Mouse (Mus musculus) heart, embryonic 11.5 days (tissue): Measurements from ENCODE around the gene Ttll5. TPM values are rescaled to one million over a fixed set of nuclear protein-coding genes. Genes with fewer than 3 reads are reported as not detected.
A peak's percentile ranks its signal among the peaks of the same experiment; 100 is the strongest.

Experiments
- ATAC-seq: fragments of 200-750 bp; cut with Nextera tagmentation; replicated peaks from 2 replicates; pipeline ENCODE4 v1.8.0; 2017; ENCODE audit warnings: moderate library complexity; ENCODE audit not compliant: insufficient number of reproducible peaks, low FRiP score, low TSS enrichment
- H3K27ac ChIP-seq: fragments of 300-500 bp; sonication (generic); 2 replicates; pipeline ENCODE4 v1.5.1; 2014; ENCODE audit warnings: mild to moderate bottlenecking, low read depth, low read length
- H3K27me3 ChIP-seq: fragments of 300-500 bp; sonication (generic); 2 replicates; pipeline ENCODE4 v1.6.1; 2014; ENCODE audit warnings: mild to moderate bottlenecking, low read length, mixed read lengths; ENCODE audit not compliant: control insufficient read depth, insufficient read depth
- H3K36me3 ChIP-seq: fragments of 300-500 bp; sonication (generic); 2 replicates; pipeline ENCODE4 v1.6.1; 2014; ENCODE audit warnings: mild to moderate bottlenecking, low read length, moderate library complexity, mixed read lengths; ENCODE audit not compliant: control insufficient read depth, insufficient read depth
- H3K4me1 ChIP-seq: fragments of 300-500 bp; sonication (generic); 2 replicates; pipeline ENCODE4 v1.6.1; 2014; ENCODE audit warnings: low read length; ENCODE audit not compliant: control insufficient read depth, insufficient read depth
- H3K4me2 ChIP-seq: fragments of 300-500 bp; sonication (generic); 2 replicates; pipeline ENCODE4 v1.6.1; 2014; ENCODE audit warnings: mild to moderate bottlenecking, moderate library complexity
- H3K4me3 ChIP-seq: fragments of 300-500 bp; sonication (generic); 2 replicates; pipeline ENCODE4 v1.5.1; 2014; ENCODE audit warnings: low read depth, low read length
- H3K9ac ChIP-seq: fragments of 300-500 bp; sonication (generic); 2 replicates; pipeline ENCODE4 v1.6.1; 2014; ENCODE audit warnings: mild to moderate bottlenecking, low read depth, low read length, moderate library complexity
- H3K9me3 ChIP-seq: fragments of 300-500 bp; sonication (generic); replicated peaks from 2 replicates; pipeline ENCODE4 v1.6.1; 2016; ENCODE audit warnings: low read length; ENCODE audit not compliant: control insufficient read depth
- WGBS: fragments of 180-500 bp; shearing (Covaris S2); extraction: QIAGEN DNeasy Blood & Tissue Kit; methylation state at CpG from one replicate; pipeline ENCODE4 v1.1.7; 2014; ENCODE audit not compliant: insufficient replicate concordance; 5-methylcytosine and 5-hydroxymethylcytosine counted together
- polyA plus RNA-seq: library from polyadenylated mRNA; unstranded; fragments of >200 nt; fragmentation: Nextera tagmentation; extraction: Ambion mirVana; gene quantifications from 2 replicates; pipeline ENCODE4 v1.2.1, GENCODE M21; 2014

Ttll5 gene
- polyA plus RNA-seq, 1 experiment from 2014 or later = 16.2 TPM

DNA sequence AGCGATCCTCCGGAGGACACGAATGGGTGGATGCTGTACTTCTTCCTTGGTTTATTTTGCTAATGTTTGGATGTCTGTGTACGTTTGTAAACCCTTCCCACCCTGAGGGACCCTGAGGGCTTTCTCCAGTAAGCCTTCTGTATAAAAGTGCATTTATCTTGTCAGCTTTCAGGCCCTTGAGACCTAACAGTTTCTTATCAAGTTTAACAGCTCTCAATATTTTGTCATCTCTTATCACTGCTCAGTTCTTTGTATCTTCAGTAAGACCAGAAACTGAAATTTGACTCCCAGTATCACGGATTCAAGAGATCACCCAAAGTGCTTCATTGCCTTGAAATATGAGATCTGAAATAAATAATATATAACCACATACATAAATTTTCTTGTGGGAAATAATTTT, 206.5 kb downstream of the Ttll5 start:
- no peaks in the 10 kb centered on the region for H3K9me3 ChIP-seq
- peaks cover 32% of the 10 kb centered on the region for H3K4me1 ChIP-seq
- H3K36me3 ChIP-seq = no peaks in the 10 kb centered on the region
- WGBS = 51% methylated on average over 5 of the region's 5 CpGs
- H3K4me3 ChIP-seq = no peak overlapping the region
- H3K4me2 ChIP-seq = no peak overlapping the region
- no peaks in the 10 kb centered on the region for H3K27me3 ChIP-seq
- H3K27ac ChIP-seq = no peak overlapping the region
- H3K9ac ChIP-seq = no peak overlapping the region
- no peak for ATAC-seq

DNA sequence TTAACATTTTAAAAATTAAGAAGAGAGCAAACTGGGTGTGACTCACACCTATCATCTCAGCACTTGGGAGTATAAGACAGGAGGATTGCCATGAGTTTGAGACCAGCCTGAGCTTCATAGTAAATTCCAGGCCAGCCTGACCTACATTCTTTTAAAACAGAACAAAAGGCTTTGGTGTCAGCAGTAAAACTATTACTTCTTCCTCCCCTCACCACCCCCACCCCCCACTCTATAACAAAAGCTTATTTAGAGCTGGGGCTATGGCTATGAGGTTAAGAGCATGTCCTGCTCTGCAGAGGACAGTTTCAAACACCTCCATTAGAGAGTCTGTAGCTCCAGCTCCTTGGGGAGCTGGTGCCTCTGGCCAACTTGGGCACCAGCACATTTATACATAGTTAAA, 211.1 kb downstream of the Ttll5 start:
- ATAC-seq = no peak
- Histone ChIP-seq H3K27ac (no peak overlapping the region), H3K9ac (no peak overlapping the region), H3K4me2 (no peak overlapping the region), H3K4me3 (no peak overlapping the region), H3K36me3 (no peaks in the 10 kb centered on the region), H3K4me1 (peaks cover 42% of the 10 kb centered on the region), H3K27me3 (no peaks in the 10 kb centered on the region), H3K9me3 (no peaks in the 10 kb centered on the region)

DNA sequence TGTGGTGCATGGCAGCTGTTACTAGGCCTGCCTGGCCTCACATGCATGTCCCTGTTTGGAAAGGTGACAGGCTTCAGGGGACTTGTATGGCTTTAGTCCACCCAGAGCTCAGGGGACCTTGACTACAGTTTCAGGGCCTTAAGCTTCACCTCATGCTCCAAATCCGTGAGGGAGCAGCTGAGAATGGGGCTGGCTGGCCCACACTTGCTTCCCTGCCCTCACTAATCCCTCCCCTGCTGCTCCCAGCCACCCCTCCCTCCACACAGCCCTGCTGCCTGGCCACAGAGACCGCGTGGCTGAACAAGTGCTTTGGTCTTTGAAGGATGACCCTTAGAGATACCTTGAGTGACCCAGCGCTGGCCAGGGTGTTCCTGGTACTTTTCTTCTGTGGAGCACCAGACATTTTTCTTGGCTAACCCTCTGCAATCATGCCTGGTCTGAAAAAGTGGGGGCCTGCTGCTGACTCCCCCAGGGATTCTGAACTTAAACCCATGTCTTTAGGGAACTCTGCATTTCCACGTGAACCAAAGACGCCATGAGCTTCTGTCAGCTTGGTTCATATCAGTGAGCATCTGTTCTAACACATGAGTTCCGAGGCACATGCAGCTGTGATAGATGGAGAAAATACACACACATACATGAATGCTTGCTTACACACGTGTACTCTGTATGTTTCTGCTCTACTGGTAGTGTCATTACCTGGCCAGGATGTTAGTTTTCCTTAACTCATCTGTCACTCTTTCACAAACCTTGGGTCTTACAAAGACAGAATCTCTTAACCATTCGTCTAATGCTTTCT, 212.1 kb downstream of the Ttll5 start:
- no peaks in the 10 kb centered on the region for H3K27me3 ChIP-seq
- no peak overlapping the region; the same call in 1 of the 2 replicates for H3K9ac ChIP-seq
- ATAC-seq = no peak
- no peak overlapping the region for H3K4me3 ChIP-seq
- peaks cover 39% of the 10 kb centered on the region for H3K4me1 ChIP-seq
- no peak overlapping the region for H3K4me2 ChIP-seq
- no peak overlapping the region for H3K27ac ChIP-seq
- WGBS = 41% methylated on average over 9 of the region's 9 CpGs
- no peaks in the 10 kb centered on the region for H3K36me3 ChIP-seq
- no peaks in the 10 kb centered on the region for H3K9me3 ChIP-seq

DNA sequence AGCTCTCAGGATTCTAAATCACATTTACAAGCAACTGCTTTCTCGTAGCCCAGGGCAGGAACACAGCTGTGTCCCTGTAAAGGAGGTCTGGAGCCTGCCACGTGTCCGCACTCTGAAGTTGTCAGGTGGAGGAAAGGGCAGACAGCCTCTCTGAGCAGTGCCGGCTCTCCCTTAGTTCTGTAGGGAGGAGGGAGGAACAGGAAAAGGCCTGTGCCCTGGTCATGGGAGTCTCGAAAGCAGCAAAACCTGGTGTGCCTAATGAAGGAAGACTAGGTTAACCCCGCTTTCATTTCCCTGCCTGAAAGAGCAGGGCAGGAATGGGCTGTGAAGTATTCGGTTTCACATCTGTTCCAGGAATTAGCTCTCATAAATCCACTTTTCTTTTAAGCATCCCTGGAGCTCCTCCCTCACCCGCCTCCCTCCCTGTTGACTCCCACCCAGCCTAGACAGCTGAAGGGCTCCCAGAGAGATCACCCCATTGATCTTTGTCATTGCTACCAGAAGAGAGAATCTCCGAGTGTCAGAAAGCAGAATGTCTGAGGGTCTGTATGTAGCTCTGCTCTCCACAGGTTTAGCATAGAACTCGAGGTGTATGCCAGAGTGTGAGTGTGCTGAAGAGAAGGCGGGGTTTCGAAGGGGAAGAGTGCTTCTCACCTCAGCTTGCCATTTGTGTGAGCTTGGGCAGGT, 212.9 kb downstream of the Ttll5 start:
- Histone ChIP-seq H3K9ac (peak overlapping the region; percentile 24; the same call in 1 of the 2 replicates), H3K4me1 (peaks cover 37% of the 10 kb centered on the region), H3K4me3 (no peak overlapping the region), H3K4me2 (0 out of 2 replicates have a peak overlapping the region, but pooled peaks have one; percentile 16), H3K27ac (peak overlapping the region; percentile 51), H3K9me3 (no peaks in the 10 kb centered on the region), H3K27me3 (no peaks in the 10 kb centered on the region), H3K36me3 (no peaks in the 10 kb centered on the region)
- ATAC-seq = peak; percentile 52; the same call in 1 of the 2 replicates
- 30% methylated on average over 12 of the region's 12 CpGs for WGBS

DNA sequence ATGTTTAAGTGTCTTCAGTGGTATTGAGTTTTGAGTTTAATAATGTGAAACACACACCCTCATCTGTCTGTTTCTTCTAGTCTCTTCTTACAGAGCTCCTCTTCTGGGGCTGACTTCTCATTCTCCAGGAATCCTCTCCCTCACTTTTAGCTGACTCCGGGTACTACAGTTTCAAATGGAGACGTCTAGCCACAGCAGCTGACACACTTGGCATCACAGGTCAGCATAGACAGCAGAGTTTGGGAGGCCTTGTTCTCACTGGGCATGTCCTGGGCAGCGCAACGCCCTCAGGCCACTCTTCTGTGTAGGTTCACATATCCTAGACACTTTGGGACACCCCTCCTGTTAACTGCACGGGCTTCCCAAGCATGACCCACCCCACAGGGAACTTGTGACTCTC, 214.6 kb downstream of the Ttll5 start:
- no peak; the same call in 1 of the 2 replicates for ATAC-seq
- WGBS = 86% methylated on average over 5 of the region's 5 CpGs
- no peak overlapping the region for H3K27ac ChIP-seq

DNA sequence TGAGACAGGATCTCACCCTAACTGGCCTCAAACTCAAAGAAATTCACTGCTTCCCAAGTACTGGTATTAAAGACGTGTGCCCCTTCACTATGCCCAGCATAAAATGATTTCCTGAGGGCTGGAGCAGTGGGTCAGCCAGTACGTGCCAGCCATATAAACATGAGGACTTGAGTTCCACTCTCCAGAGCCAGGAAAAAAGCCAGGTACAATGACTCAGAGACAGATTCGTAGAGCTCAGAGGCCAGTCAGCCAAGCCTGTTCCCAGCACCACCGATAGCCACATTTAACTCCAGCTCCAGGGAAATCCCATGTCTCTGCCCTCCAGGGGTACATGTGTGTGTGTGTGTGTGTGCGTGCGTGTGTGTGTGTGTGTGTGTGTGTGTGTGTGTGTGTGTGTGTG, 215.3 kb downstream of the Ttll5 start:
- 70% methylated on average over 6 of the region's 6 CpGs for WGBS
- Histone ChIP-seq H3K27ac (no peak overlapping the region), H3K9me3 (peaks cover 3% of the 10 kb centered on the region; the same call in 1 of the 2 replicates), H3K9ac (no peak overlapping the region), H3K36me3 (peaks cover 4% of the 10 kb centered on the region; the same call in 1 of the 2 replicates), H3K4me3 (no peak overlapping the region), H3K4me1 (peaks cover 25% of the 10 kb centered on the region), H3K4me2 (no peak overlapping the region), H3K27me3 (no peaks in the 10 kb centered on the region)
- no peak for ATAC-seq

More for the DNA sequence above, 214.6 kb downstream of the Ttll5 start:
- Histone ChIP-seq H3K9me3 (peaks cover 3% of the 10 kb centered on the region; the same call in 1 of the 2 replicates), H3K36me3 (peaks cover 4% of the 10 kb centered on the region; the same call in 1 of the 2 replicates), H3K4me2 (no peak overlapping the region), H3K4me3 (no peak overlapping the region), H3K27me3 (no peaks in the 10 kb centered on the region), H3K9ac (no peak overlapping the region), H3K4me1 (peaks cover 27% of the 10 kb centered on the region)

DNA sequence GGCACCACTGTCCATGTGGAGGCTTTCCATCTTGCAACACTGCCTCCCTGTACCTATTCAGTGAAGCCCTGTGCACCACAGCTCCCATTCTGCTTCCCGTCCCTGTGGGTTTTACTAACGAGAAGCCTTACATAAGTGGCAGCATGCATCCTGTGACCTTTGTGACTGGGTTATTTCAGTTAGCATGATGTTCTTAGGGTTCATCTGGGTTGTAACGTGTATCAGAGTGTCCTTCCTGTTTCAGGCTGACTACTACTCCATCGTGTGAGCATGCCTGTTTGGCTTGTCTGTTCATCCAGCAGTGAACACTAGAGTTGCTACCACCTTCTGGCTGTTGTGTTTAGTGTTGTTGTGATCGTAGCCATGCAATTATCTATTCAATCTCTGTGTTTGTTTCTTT, 221.7 kb downstream of the Ttll5 start:
- H3K36me3 ChIP-seq = peaks cover 4% of the 10 kb centered on the region; the same call in 1 of the 2 replicates
- no peak for ATAC-seq
- H3K27ac ChIP-seq = no peak overlapping the region
- H3K9ac ChIP-seq = no peak overlapping the region
- no peaks in the 10 kb centered on the region for H3K4me1 ChIP-seq
- peaks cover 3% of the 10 kb centered on the region; the same call in 1 of the 2 replicates for H3K9me3 ChIP-seq
- no peaks in the 10 kb centered on the region for H3K27me3 ChIP-seq
- H3K4me3 ChIP-seq = no peak overlapping the region
- H3K4me2 ChIP-seq = no peak overlapping the region
- 82% methylated on average over 5 of the region's 5 CpGs for WGBS

DNA sequence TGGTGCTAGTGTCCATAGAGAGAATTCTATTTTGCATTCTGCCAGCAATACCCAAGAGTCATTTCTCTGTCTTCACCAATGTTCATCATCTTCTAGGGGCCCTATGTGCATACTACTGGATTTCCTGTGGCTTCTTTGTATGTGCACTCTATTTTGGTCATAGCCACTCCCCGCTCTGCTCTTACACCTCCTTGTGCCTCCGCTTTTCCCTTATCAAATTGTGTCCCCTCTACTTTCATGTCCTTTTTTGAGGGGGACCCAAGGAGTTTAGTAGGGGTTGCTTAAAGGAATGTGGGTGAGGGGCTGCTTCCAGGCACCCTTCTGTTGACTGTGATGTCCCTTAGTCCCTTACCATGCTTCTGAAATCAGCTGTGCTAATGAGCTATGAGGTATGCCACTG, 222.3 kb downstream of the Ttll5 start:
- Histone ChIP-seq H3K27ac (no peak overlapping the region), H3K4me1 (no peaks in the 10 kb centered on the region), H3K4me2 (no peak overlapping the region), H3K9ac (no peak overlapping the region), H3K9me3 (peaks cover 3% of the 10 kb centered on the region; the same call in 1 of the 2 replicates), H3K4me3 (no peak overlapping the region), H3K36me3 (peaks cover 4% of the 10 kb centered on the region; the same call in 1 of the 2 replicates), H3K27me3 (no peaks in the 10 kb centered on the region)
- no peak for ATAC-seq
- WGBS = 79% methylated on average over 2 of the region's 2 CpGs
